Mouse (Mus musculus) midbrain, embryonic 14.5 days (tissue): Measurements from ENCODE around the gene Gm3285. TPM values are rescaled to one million over a fixed set of nuclear protein-coding genes. Genes with fewer than 3 reads are reported as not detected.

Experiments used
- ATAC-seq: fragments of 200-750 bp; cut with Nextera tagmentation; 2 replicates; pipeline ENCODE4 v1.8.0; 2017; ENCODE audit warnings: moderate number of reproducible peaks, moderate library complexity; ENCODE audit not compliant: low FRiP score, low TSS enrichment
- DNase-seq: peaks from one replicate; pipeline ENCODE4 v3.0.0-alpha.2; 2015
- H3K27ac ChIP-seq: fragments of 300-500 bp; sonication (generic); replicated peaks from 2 replicates; pipeline ENCODE4 v1.5.1; 2014; ENCODE audit warnings: mild to moderate bottlenecking, low read depth, low read length, moderate library complexity
- H3K27me3 ChIP-seq: fragments of 300-500 bp; sonication (generic); 2 replicates; pipeline ENCODE4 v1.6.1; 2014; ENCODE audit warnings: low read length, control low read depth, mixed read lengths; ENCODE audit not compliant: control insufficient read depth, insufficient read depth
- H3K36me3 ChIP-seq: fragments of 300-500 bp; sonication (generic); 2 replicates; pipeline ENCODE4 v1.6.1; 2014; ENCODE audit warnings: low read length, control low read depth; ENCODE audit not compliant: control insufficient read depth, insufficient read depth
- H3K4me1 ChIP-seq: fragments of 300-500 bp; sonication (generic); 2 replicates; pipeline ENCODE4 v1.6.1; 2014; ENCODE audit warnings: mild to moderate bottlenecking, antibody characterized with exemption, low read length, control low read depth; ENCODE audit not compliant: control insufficient read depth, insufficient read depth
- H3K4me2 ChIP-seq: fragments of 300-500 bp; sonication (generic); 2 replicates; pipeline ENCODE4 v1.6.1; 2014; ENCODE audit warnings: mild to moderate bottlenecking, low read length, moderate library complexity
- H3K4me3 ChIP-seq: fragments of 300-500 bp; sonication (generic); replicated peaks from 2 replicates; pipeline ENCODE4 v1.5.1; 2014; ENCODE audit warnings: low read depth, low read length
- H3K9ac ChIP-seq: fragments of 300-500 bp; sonication (generic); replicated peaks from 2 replicates; pipeline ENCODE4 v1.6.1; 2014; ENCODE audit warnings: mild to moderate bottlenecking, low read length, moderate library complexity
- H3K9me3 ChIP-seq: fragments of 300-500 bp; sonication (generic); 2 replicates; pipeline ENCODE4 v1.6.1; 2016; ENCODE audit warnings: low read length, control low read depth, mixed read lengths; ENCODE audit not compliant: control insufficient read depth
- WGBS: fragments of 180-500 bp; shearing (Covaris S2); extraction: QIAGEN DNeasy Blood & Tissue Kit; methylation state at CpG from one replicate; pipeline ENCODE4 v1.1.7; 2014; 5-methylcytosine and 5-hydroxymethylcytosine counted together
- polyA plus RNA-seq: library from polyadenylated mRNA; unstranded; fragments of >200 nt; fragmentation: Nextera tagmentation; extraction: Ambion mirVana; gene quantifications from 2 replicates; pipeline ENCODE4 v1.2.1, GENCODE M21; 2014

The Gm3285 gene
- polyA plus RNA-seq, 1 experiment from 2014 or later: not detected

DNA sequence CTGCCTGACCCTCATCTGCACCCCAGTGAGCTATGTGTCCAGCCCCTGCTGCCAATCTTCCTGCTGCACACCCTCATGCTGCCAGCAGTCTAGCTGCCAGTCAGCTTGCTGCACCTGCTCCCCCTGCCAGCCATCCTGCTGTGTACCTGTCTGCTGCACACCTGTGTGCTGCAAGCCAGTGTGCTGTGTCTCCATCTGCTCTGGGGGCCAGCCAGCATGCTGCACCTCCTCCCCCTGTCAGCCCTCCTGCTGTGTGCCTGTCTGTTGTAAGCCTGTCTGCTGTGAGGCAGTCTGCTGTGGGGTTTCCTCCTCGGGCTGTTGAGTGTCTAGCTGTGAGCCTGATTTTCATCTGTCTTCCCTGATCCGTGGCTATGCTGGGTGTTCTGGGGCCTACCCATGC is 14.8 kb upstream of the Gm3285 start:
- ATAC-seq: no peak

DNA sequence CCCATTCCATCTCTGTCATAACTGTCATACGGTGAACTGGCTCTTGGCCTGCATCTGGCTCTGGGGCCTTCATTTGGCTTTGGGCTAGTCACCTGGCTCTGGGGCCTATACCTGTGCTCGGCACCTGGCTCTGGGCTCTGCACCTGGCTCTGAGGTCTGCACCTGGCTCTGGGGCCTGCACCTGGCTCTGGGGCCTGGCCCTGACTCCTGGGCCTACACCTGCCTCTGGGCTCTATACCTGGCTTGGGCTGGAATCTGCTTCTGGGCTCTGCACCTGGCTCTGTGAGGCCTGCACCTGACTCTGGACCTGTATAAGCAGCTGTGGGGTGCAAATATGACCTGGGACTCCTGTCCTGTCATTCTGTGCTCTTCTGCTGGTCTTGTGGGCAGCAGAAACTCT is 14.2 kb upstream of the Gm3285 start:
- no peak overlapping the region for H3K27ac ChIP-seq
- H3K9ac ChIP-seq: no peak overlapping the region
- ATAC-seq (no peak), DNase-seq (no peak)
- 72% methylated on average over 2 of the region's 2 CpGs for WGBS
- no peaks in the 10 kb centered on the region for H3K27me3 ChIP-seq
- H3K4me2 ChIP-seq: no peak overlapping the region
- H3K4me3 ChIP-seq: no peak overlapping the region
- H3K9me3 ChIP-seq: peaks cover 15% of the 10 kb centered on the region
- H3K4me1 ChIP-seq: no peaks in the 10 kb centered on the region
- no peaks in the 10 kb centered on the region for H3K36me3 ChIP-seq

More for the DNA sequence above, 14.8 kb upstream of the Gm3285 start:
- H3K27ac ChIP-seq: no peak overlapping the region
- no peak for DNase-seq
- H3K9ac ChIP-seq: no peak overlapping the region
- 7% methylated on average over 2 of the region's 2 CpGs for WGBS
- H3K27me3 ChIP-seq: no peaks in the 10 kb centered on the region
- H3K9me3 ChIP-seq: peaks cover 15% of the 10 kb centered on the region
- H3K4me2 ChIP-seq: no peak overlapping the region
- H3K4me1 ChIP-seq: no peaks in the 10 kb centered on the region
- H3K4me3 ChIP-seq: no peak overlapping the region
- no peaks in the 10 kb centered on the region for H3K36me3 ChIP-seq

- WGBS: 68% methylated on average over 9 of the region's 9 CpGs
- no peaks in the 10 kb centered on the region for H3K4me1 ChIP-seq
- no peak for ATAC-seq
- H3K4me2 ChIP-seq: no peak within 1 kb of the TSS
- no peak within 1 kb of the TSS for H3K27ac ChIP-seq
- H3K9me3 ChIP-seq: no peaks in the 10 kb centered on the region
- DNase-seq: no peak
- no peaks in the 10 kb centered on the region for H3K27me3 ChIP-seq
- H3K36me3 ChIP-seq: no peaks in the 10 kb centered on the region
- H3K9ac ChIP-seq: no peak within 1 kb of the TSS
- no peak within 1 kb of the TSS for H3K4me3 ChIP-seq
Measured at GRCm38 (mm10) chr10:77852559-77852958, 9.2 kb upstream of the Gm3285 start, which contains the start of gene Gm10318. TSS of gene Gm10318 (plus strand) at chr10:77852859.

DNA sequence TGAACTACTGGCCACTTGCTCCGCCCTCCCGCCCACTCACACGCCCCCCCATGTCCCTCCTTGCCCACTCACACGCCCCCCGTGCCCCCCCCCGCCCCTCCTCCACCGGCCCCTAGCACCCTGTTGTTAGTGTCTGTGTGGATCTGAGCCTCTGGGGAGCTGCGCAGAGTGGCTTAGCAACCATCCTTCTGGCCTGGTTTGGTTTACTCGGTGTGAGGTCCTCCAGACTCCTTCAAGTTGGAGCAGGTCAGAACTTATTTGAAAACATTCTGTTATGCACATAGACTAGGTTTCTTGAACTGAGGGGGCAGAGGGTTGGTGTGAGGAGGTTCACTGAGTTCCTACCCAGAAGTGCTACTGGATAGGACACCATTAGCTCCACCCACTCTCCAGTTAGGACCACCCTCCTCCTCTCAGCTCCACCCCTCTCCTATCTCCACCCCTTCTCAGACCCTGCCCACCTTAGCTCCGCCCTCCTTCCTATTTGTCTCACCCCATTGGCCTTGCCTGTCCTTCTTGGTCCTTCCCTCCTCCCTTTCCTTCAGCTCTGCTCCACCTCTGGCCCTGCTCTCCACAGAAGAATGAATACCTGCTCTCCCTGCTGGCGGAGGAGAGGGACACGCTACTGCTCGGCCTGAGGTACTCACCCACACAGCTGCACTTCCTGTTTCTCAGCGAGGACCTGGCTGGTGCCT is 2.4 kb downstream of the Gm3285 start:
- DNase-seq (peak; percentile 17), ATAC-seq (peak; percentile 55; the same call in 1 of the 2 replicates)
- 0 out of 2 replicates have a peak overlapping the region, but pooled peaks have one; percentile 20 for H3K9ac ChIP-seq
- no peaks in the 10 kb centered on the region for H3K27me3 ChIP-seq
- H3K9me3 ChIP-seq: no peaks in the 10 kb centered on the region
- peak overlapping the region; percentile 24 for H3K4me3 ChIP-seq
- no peaks in the 10 kb centered on the region for H3K36me3 ChIP-seq
- H3K27ac ChIP-seq: no peak overlapping the region
- WGBS: 39% methylated on average over 14 of the region's 14 CpGs
- H3K4me2 ChIP-seq: peak overlapping the region; percentile 38
- no peaks in the 10 kb centered on the region for H3K4me1 ChIP-seq

DNA sequence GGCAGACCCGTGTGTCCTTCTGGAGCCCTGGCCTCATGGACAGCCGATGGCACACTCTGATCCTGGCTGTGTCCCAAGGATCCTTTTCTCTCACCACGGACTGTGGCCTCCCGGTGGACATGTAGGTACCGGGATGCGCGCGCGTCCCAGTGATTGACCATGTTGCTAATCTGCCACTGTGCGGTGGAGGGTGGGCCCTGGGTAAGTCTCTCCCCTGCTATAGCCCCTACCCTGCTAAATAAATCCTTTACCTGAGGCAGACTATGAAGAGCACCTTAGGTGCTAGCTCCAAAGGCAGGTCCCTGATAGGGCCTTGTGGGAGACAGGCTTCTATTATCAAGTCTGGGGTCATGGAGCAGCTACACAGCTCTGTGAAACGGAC is 3.0 kb downstream of the Gm3285 start:
- Histone ChIP-seq H3K9ac (0 out of 2 replicates have a peak overlapping the region, but pooled peaks have one; percentile 20), H3K36me3 (no peaks in the 10 kb centered on the region), H3K4me2 (peak overlapping the region; percentile 38), H3K4me3 (peak overlapping the region; percentile 24), H3K27ac (no peak overlapping the region), H3K9me3 (no peaks in the 10 kb centered on the region), H3K4me1 (no peaks in the 10 kb centered on the region), H3K27me3 (no peaks in the 10 kb centered on the region)
- WGBS: 35% methylated on average over 11 of the region's 11 CpGs
- ATAC-seq: no peak
- DNase-seq: no peak

GRCm38 (mm10) chr10:77867546-77867945 is 5.8 kb downstream of the Gm3285 start:
- Histone ChIP-seq H3K36me3 (no peaks in the 10 kb centered on the region), H3K4me1 (no peaks in the 10 kb centered on the region), H3K27me3 (no peaks in the 10 kb centered on the region), H3K27ac (no peak overlapping the region), H3K4me3 (no peak overlapping the region), H3K9ac (no peak overlapping the region), H3K9me3 (no peaks in the 10 kb centered on the region), H3K4me2 (no peak overlapping the region)
- ATAC-seq: no peak
- WGBS: 50% methylated on average over 1 of the region's 1 CpGs
- DNase-seq: no peak

- ATAC-seq: no peak
Measured at GRCm38 (mm10) chr10:77869651-77870050, 7.9 kb downstream of the Gm3285 start.

GRCm38 (mm10) chr10:77878985-77879384 is 17.2 kb downstream of the Gm3285 start:
- ATAC-seq (no peak), DNase-seq (no peak)
- Histone ChIP-seq H3K4me3 (no peak overlapping the region), H3K27ac (no peak overlapping the region), H3K4me2 (no peak overlapping the region), H3K9me3 (no peaks in the 10 kb centered on the region), H3K9ac (no peak overlapping the region), H3K36me3 (no peaks in the 10 kb centered on the region), H3K27me3 (no peaks in the 10 kb centered on the region), H3K4me1 (no peaks in the 10 kb centered on the region)
- 66% methylated on average over 6 of the region's 6 CpGs for WGBS

More at GRCm38 (mm10) chr10:77869651-77870050, 7.9 kb downstream of the Gm3285 start:
- H3K27ac ChIP-seq: no peak overlapping the region
- H3K4me2 ChIP-seq: no peak overlapping the region
- H3K36me3 ChIP-seq: no peaks in the 10 kb centered on the region
- no peaks in the 10 kb centered on the region for H3K27me3 ChIP-seq
- H3K9me3 ChIP-seq: no peaks in the 10 kb centered on the region
- H3K4me1 ChIP-seq: no peaks in the 10 kb centered on the region
- H3K9ac ChIP-seq: no peak overlapping the region
- H3K4me3 ChIP-seq: no peak overlapping the region
- no peak for DNase-seq
- WGBS: 90% methylated on average over 7 of the region's 7 CpGs

DNA sequence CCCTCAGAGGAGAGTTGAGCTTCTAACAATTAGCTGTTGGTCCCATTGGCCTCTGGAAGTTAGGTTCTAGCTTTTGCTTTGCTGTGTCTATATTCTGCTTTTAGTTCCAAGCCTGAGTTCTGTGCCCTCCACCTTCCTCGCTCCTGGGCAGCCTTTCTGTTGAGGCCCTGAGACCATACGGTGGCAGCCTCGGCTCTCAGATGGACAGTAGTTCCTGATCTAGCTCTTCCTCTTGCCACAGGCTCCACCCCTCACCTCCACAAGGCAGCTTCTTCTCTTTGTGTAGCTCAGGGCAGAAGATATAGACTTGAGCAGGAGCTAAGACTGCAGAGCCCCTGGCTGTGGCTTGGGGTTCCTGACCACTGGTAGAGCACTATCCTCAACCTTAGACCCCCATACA is 18.5 kb downstream of the Gm3285 start:
- H3K27ac ChIP-seq: no peak overlapping the region
- no peaks in the 10 kb centered on the region for H3K27me3 ChIP-seq
- ATAC-seq (no peak), DNase-seq (no peak)
- H3K4me1 ChIP-seq: no peaks in the 10 kb centered on the region
- no peak overlapping the region for H3K9ac ChIP-seq
- 85% methylated on average over 3 of the region's 3 CpGs for WGBS
- no peak overlapping the region for H3K4me2 ChIP-seq
- H3K9me3 ChIP-seq: no peaks in the 10 kb centered on the region
- H3K36me3 ChIP-seq: no peaks in the 10 kb centered on the region
- no peak overlapping the region for H3K4me3 ChIP-seq
